Mouse (Mus musculus): Measurements from ENCODE around the gene Suclg2. TPM values are rescaled to one million over a fixed set of nuclear protein-coding genes. Genes with fewer than 3 reads are reported as not detected.

Gene Suclg2
- polyA plus RNA-seq, 1 experiment from 2014 or later = 13.8 TPM

GRCm38 (mm10) chr6:95535191-95535590, 183.4 kb downstream of the Suclg2 start:
- Histone ChIP-seq H3K4me2 (no peak overlapping the region), H3K27me3 (no peaks in the 10 kb centered on the region), H3K9me3 (no peaks in the 10 kb centered on the region), H3K36me3 (no peaks in the 10 kb centered on the region), H3K4me3 (no peak overlapping the region), H3K9ac (no peak overlapping the region), H3K27ac (replicated peaks) (no peak overlapping the region), H3K4me1 (replicated peaks) (no peaks in the 10 kb centered on the region)
- ATAC-seq (ENCODE audit: low FRiP score, low read depth) = no peak
- WGBS = 57% methylated on average over 3 of the region's 3 CpGs

- Histone ChIP-seq H3K4me1 (replicated peaks) (0 out of 2 replicates have a peak, but pooled peaks cover 4% of the 10 kb centered on the region), H3K9me3 (no peaks in the 10 kb centered on the region), H3K9ac (no peak overlapping the region), H3K36me3 (no peaks in the 10 kb centered on the region), H3K27me3 (no peaks in the 10 kb centered on the region), H3K4me3 (no peak overlapping the region), H3K27ac (replicated peaks) (no peak overlapping the region), H3K4me2 (no peak overlapping the region)
- WGBS = 59% methylated on average over 2 of the region's 2 CpGs
- no peak for ATAC-seq (ENCODE audit: low FRiP score, low read depth)
These were observed 198.8 kb downstream of the Suclg2 start for GRCm38 (mm10) chr6:95519846-95520245.

- no peaks in the 10 kb centered on the region for H3K36me3 ChIP-seq
- 85% methylated on average over 2 of the region's 2 CpGs for WGBS
- H3K4me1 ChIP-seq (replicated peaks) = 0 out of 2 replicates have a peak, but pooled peaks cover 4% of the 10 kb centered on the region
- H3K4me2 ChIP-seq = no peak overlapping the region
- H3K9ac ChIP-seq = no peak overlapping the region
- H3K27ac ChIP-seq (replicated peaks) = no peak overlapping the region
- no peak overlapping the region for H3K4me3 ChIP-seq
- no peaks in the 10 kb centered on the region for H3K9me3 ChIP-seq
- ATAC-seq (ENCODE audit: low FRiP score, low read depth) = no peak
- H3K27me3 ChIP-seq = no peaks in the 10 kb centered on the region
These were observed 200.2 kb downstream of the Suclg2 start for GRCm38 (mm10) chr6:95518406-95518805.

- Histone ChIP-seq H3K9ac (no peak overlapping the region), H3K27me3 (no peaks in the 10 kb centered on the region), H3K36me3 (no peaks in the 10 kb centered on the region), H3K4me3 (no peak overlapping the region), H3K9me3 (no peaks in the 10 kb centered on the region), H3K27ac (replicated peaks) (no peak overlapping the region), H3K4me2 (no peak overlapping the region), H3K4me1 (replicated peaks) (0 out of 2 replicates have a peak, but pooled peaks cover 4% of the 10 kb centered on the region)
- 81% methylated on average over 5 of the region's 5 CpGs for WGBS
- no peak for ATAC-seq (ENCODE audit: low FRiP score, low read depth)
These were observed 202.9 kb downstream of the Suclg2 start for GRCm38 (mm10) chr6:95515721-95516120.

- WGBS = 91% methylated on average over 10 of the region's 10 CpGs
- Histone ChIP-seq H3K36me3 (no peaks in the 10 kb centered on the region), H3K4me2 (no peak overlapping the region), H3K9me3 (no peaks in the 10 kb centered on the region), H3K4me3 (no peak overlapping the region), H3K27ac (replicated peaks) (no peak overlapping the region), H3K9ac (no peak overlapping the region), H3K27me3 (no peaks in the 10 kb centered on the region), H3K4me1 (replicated peaks) (0 out of 2 replicates have a peak, but pooled peaks cover 4% of the 10 kb centered on the region)
- no peak for ATAC-seq (ENCODE audit: low FRiP score, low read depth)
These were observed 203.9 kb downstream of the Suclg2 start for GRCm38 (mm10) chr6:95514726-95515125.

- Histone ChIP-seq H3K27me3 (no peaks in the 10 kb centered on the region), H3K9ac (no peak overlapping the region), H3K9me3 (peaks cover 4% of the 10 kb centered on the region), H3K4me3 (no peak overlapping the region), H3K36me3 (no peaks in the 10 kb centered on the region), H3K4me2 (no peak overlapping the region), H3K27ac (replicated peaks) (no peak overlapping the region), H3K4me1 (replicated peaks) (0 out of 2 replicates have a peak, but pooled peaks cover 4% of the 10 kb centered on the region)
- WGBS = 100% methylated on average over 1 of the region's 1 CpGs
- ATAC-seq (ENCODE audit: low FRiP score, low read depth) = no peak
These were observed 206.9 kb downstream of the Suclg2 start for GRCm38 (mm10) chr6:95511689-95512088.

- no peak overlapping the region for H3K9ac ChIP-seq
- H3K27ac ChIP-seq (replicated peaks) = no peak overlapping the region
- 73% methylated on average over 5 of the region's 5 CpGs for WGBS
- peaks cover 21% of the 10 kb centered on the region for H3K4me1 ChIP-seq (replicated peaks)
- no peak overlapping the region for H3K4me2 ChIP-seq
- H3K27me3 ChIP-seq = no peaks in the 10 kb centered on the region; the same call in 1 of the 2 replicates
- H3K9me3 ChIP-seq = no peaks in the 10 kb centered on the region
- ATAC-seq (ENCODE audit: low FRiP score, low read depth) = no peak
- H3K36me3 ChIP-seq = no peaks in the 10 kb centered on the region
- no peak overlapping the region for H3K4me3 ChIP-seq
These were observed 217.8 kb downstream of the Suclg2 start for GRCm38 (mm10) chr6:95500771-95501170.

GRCm38 (mm10) chr6:95499639-95500038, 219.0 kb downstream of the Suclg2 start:
- Histone ChIP-seq H3K9ac (no peak overlapping the region), H3K27me3 (no peaks in the 10 kb centered on the region; the same call in 1 of the 2 replicates), H3K4me3 (no peak overlapping the region), H3K9me3 (no peaks in the 10 kb centered on the region), H3K27ac (replicated peaks) (no peak overlapping the region), H3K36me3 (no peaks in the 10 kb centered on the region), H3K4me1 (replicated peaks) (peaks cover 21% of the 10 kb centered on the region), H3K4me2 (no peak overlapping the region)
- WGBS = 66% methylated on average over 5 of the region's 5 CpGs
- no peak for ATAC-seq (ENCODE audit: low FRiP score, low read depth)

GRCm38 (mm10) chr6:95492216-95492956, 226.2 kb downstream of the Suclg2 start:
- no peaks in the 10 kb centered on the region for H3K4me1 ChIP-seq (replicated peaks)
- WGBS = 85% methylated on average over 8 of the region's 8 CpGs
- no peak for ATAC-seq (ENCODE audit: low FRiP score, low read depth)
- H3K36me3 ChIP-seq = no peaks in the 10 kb centered on the region
- no peak overlapping the region for H3K4me2 ChIP-seq
- no peaks in the 10 kb centered on the region for H3K27me3 ChIP-seq
- H3K9ac ChIP-seq = no peak overlapping the region
- H3K9me3 ChIP-seq = no peaks in the 10 kb centered on the region
- H3K4me3 ChIP-seq = no peak overlapping the region
- no peak overlapping the region for H3K27ac ChIP-seq (replicated peaks)

GRCm38 (mm10) chr6:95491043-95491442, 227.6 kb downstream of the Suclg2 start:
- 86% methylated on average over 2 of the region's 2 CpGs for WGBS
- Histone ChIP-seq H3K27me3 (no peaks in the 10 kb centered on the region), H3K4me2 (no peak overlapping the region), H3K4me3 (no peak overlapping the region), H3K9ac (no peak overlapping the region), H3K4me1 (replicated peaks) (no peaks in the 10 kb centered on the region), H3K36me3 (no peaks in the 10 kb centered on the region), H3K27ac (replicated peaks) (no peak overlapping the region), H3K9me3 (no peaks in the 10 kb centered on the region)
- ATAC-seq (ENCODE audit: low FRiP score, low read depth) = no peak

GRCm38 (mm10) chr6:95485791-95486190, 232.8 kb downstream of the Suclg2 start:
- 93% methylated on average over 6 of the region's 6 CpGs for WGBS
- H3K4me2 ChIP-seq = no peak overlapping the region
- H3K9ac ChIP-seq = no peak overlapping the region
- H3K36me3 ChIP-seq = no peaks in the 10 kb centered on the region
- H3K4me3 ChIP-seq = no peak overlapping the region
- H3K27me3 ChIP-seq = no peaks in the 10 kb centered on the region
- H3K4me1 ChIP-seq (replicated peaks) = peaks cover 15% of the 10 kb centered on the region
- H3K9me3 ChIP-seq = no peaks in the 10 kb centered on the region
- no peak for ATAC-seq (ENCODE audit: low FRiP score, low read depth)
- no peak overlapping the region for H3K27ac ChIP-seq (replicated peaks)

GRCm38 (mm10) chr6:95484183-95484818, 234.3 kb downstream of the Suclg2 start:
- H3K27me3 ChIP-seq = no peaks in the 10 kb centered on the region
- no peak overlapping the region for H3K4me3 ChIP-seq
- H3K9me3 ChIP-seq = no peaks in the 10 kb centered on the region
- H3K36me3 ChIP-seq = no peaks in the 10 kb centered on the region
- H3K4me2 ChIP-seq = no peak overlapping the region
- 52% methylated on average over 7 of the region's 7 CpGs for WGBS
- peaks cover 15% of the 10 kb centered on the region for H3K4me1 ChIP-seq (replicated peaks)
- H3K9ac ChIP-seq = no peak overlapping the region
- peak; percentile 84 for ATAC-seq (ENCODE audit: low FRiP score, low read depth)
- no peak overlapping the region for H3K27ac ChIP-seq (replicated peaks)

All from hindbrain, embryonic 15.5 days (tissue).